Mouse (Mus musculus) left cerebral cortex, adult 18-20 months (tissue): ENCODE data around the gene Jagn1. TPM values are rescaled to one million over a fixed set of nuclear protein-coding genes. Genes with fewer than 3 reads are reported as not detected.

Experiments
- DNase-seq, 2 experiments: peaks; one replicate each; pipeline ENCODE4 v3.0.0; 2021 to 2022; ENCODE audit warnings: low spot score in 2 of 2, mixed read lengths in 1 of 2
- long read RNA-seq, 2 experiments: library from polyadenylated mRNA; stranded (forward); transcript quantifications; one replicate each; pipeline ENCODE4 v2.0.0; 2021
- total RNA-seq, 2 experiments: library from RNA; stranded (reverse); gene quantifications; 2 replicates each; pipeline ENCODE4 v1.2.3; 2021

Gene Jagn1
- total RNA-seq: 10 to 100 TPM; 41.9 to 42.6 TPM
- long read RNA-seq, experiment 1, transcript Jagn1-201 (2 exons, 1,201 nt): major isoform, 63 of 67 reads
- long read RNA-seq, experiment 1, partial matches to known transcripts: 2 of 67 reads
- long read RNA-seq, experiment 1, other reads (novel, unspliced or antisense): 0 of 67 reads
- long read RNA-seq, experiment 2, transcript Jagn1-201 (2 exons, 1,201 nt): major isoform, 39 of 44 reads
- long read RNA-seq, experiment 2, partial matches to known transcripts: 2 of 44 reads
- long read RNA-seq, experiment 2, other reads (novel, unspliced or antisense): 2 of 44 reads

DNA sequence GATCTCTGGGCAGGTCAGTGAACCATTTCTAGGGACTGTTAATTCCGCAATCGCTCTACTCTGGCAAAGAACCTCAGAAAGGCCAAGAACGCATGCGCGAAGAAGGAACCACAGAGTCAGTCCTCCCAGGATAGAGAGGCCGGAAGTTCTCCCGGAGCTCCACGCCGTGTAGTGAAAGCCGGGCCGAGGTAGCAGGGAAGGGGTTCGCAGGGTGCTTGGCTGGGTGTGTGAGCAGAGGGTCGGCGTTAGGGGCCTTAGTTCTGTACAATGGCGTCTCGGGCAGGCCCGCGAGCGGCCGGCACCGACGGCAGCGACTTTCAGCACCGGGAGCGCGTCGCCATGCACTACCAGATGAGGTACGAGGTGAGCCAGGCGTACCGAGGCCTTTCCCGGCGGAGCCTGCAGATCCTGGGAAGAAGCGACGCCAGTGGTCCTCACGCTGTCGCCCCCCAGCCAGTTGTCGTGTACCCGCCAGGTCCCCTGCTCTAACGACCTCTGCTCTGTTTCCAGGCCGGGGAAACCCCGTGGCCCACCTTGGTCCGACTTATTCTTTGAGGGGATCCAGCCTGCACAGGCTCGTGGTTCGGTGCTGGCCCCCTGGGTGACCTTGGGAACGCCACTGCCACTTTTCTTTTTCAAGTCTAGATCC, at the start of gene Jagn1:
TSS of gene Jagn1 (plus strand) at position 128 of the 649 bp plus-strand sequence.
- peak; percentile 91 to 92 for DNase-seq

DNA sequence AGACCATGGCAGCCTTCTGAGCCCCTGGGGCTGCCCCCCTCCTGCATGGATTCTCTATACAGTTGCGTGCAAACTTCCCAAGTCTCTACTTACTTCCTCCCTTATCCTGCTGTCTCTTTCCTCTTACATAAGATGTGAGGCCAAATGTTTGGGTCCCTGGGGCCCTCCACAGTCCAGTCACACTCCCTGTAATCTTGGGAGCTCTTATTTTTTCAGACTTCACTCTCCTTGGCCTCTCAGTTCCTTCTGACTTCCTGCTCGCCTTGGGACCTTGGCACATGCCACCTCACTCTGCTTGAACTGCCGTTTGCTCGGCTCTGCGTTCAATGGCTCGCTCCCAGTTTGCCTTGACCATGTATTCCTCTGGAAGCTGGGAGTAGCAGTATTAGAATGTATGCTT, 48.4 kb upstream of the Jagn1 start:
- no peak for DNase-seq

DNA sequence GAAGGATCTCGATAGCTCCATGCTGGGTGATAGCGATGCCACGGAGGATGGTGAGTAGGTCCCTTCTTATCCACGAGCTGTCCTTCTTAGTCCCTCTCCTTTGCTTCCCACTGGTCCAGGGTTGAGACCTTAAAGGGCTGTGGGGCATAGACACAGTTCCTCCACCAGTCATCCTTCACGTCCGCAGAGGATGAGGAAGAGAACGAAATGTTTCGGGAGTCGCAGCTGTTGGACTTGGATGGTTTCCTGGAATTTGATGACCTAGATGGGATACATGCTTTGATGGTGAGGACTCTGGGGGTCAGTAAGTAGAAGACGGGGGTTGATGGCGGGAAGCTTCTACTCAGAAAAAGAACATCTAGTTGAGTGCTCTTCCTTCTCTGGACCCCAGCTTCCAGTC, 47.6 kb upstream of the Jagn1 start:
- no peak for DNase-seq

GRCm38 (mm10) chr6:113395501-113395900, 46.9 kb upstream of the Jagn1 start:
- DNase-seq: no peak

GRCm38 (mm10) chr6:113396270-113397030, 45.9 kb upstream of the Jagn1 start:
- no peak for DNase-seq

DNA sequence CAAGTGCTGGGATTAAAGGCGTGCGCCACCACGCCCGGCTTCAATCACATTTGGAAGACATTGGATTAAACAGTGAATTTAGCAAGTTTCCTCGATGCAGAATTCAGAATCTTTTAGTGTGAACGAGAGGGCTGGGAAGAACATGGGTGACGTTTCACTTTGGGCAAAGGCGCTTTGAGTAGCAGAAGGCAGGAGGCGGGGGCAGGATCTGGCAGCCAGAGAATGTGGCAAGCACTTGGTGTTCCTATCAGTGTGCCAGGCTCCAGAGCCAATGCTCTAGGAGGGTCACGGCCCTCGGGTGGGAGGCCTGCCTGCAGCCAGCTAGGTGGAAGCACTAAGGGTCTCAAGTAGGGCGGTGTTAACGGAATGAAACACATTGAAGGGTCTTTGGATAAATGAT, 40.3 kb upstream of the Jagn1 start:
- DNase-seq: peak in 1 of 2 experiments; percentile 47

DNA sequence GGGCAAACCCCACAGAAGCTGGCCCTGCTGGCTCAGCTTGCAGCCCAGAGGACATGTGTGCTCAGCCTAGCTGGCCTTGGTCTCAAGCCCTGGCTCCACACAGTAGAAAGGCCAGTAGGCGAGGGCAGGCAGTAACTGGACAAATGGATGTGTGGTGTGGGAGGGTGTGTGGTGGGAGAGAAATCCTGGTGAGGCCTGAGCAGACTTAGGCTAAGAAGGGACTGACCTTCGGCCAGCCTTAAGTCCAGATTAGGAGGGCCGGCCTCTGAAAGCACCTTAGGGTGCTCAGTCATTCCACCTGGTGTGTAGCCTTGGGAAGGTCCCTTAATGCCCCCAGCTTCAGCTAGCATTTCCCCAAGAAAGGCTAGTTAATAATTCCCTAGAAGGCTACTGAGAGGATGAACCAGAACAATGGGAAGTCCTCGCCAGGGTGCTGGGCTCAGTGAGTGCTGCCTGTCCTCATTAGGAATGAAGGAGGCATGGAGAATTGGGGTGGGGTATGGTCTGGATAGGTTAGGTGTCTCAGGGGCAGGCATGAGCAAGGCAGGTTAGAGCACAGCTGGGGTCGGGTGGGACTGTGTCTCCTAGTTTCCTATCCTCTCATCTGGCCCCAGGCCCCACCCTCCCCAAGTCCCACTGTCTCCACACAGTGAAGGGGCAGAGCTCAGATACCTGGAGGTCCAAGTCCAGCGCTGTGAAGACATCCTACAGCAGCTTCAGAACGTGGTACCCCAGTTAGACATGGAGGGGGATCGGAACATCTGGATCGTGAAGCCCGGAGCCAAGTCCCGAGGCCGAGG, 37.5 kb upstream of the Jagn1 start:
- peak in 1 of 2 experiments; percentile 28 for DNase-seq

DNA sequence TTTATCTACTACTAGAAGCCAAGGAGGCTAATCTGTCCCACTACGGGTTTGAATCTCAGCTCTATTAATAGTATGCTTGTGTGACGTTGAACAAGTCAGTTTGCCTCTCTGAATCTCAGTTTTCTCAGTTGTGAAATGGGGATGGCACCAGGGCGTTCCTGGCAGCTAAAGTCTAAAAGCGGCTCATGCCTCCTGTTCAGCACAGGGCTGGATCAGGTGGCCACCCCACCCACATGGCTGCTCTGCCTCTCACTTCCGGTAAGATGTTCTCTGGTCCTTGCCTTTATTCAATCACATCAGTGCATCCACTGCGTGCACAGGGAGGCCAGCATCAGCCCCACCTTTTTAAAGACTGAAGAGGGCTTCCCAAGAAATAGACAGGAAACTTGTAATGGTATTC, 36.9 kb upstream of the Jagn1 start:
- peak; percentile 59 to 75 for DNase-seq

- no peak for DNase-seq
These were observed 35.7 kb upstream of the Jagn1 start for GRCm38 (mm10) chr6:113406683-113407082.

GRCm38 (mm10) chr6:113410001-113410400, 32.4 kb upstream of the Jagn1 start:
- DNase-seq: no peak

GRCm38 (mm10) chr6:113416416-113416815, 26.0 kb upstream of the Jagn1 start:
- no peak for DNase-seq

- DNase-seq: no peak
These were observed 23.7 kb upstream of the Jagn1 start for GRCm38 (mm10) chr6:113418441-113419198.

DNA sequence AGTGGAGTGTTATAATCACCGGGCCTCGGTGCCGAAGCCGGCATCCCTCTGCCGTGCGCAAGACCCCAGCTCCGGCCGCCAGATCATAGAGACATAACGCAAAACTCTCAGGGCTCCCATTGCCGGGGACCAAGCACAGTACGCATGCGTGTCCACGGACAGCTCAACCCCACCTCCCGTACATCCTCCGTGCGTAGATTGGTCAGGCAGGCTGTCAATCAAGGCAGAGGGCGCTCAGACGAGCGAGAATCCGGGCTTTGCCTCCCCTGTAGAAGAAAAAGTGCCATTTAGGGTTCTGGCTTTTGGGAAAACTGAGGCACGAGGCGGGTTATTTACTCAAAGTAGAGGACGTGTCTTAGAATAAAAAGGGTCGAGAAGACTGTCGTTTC, 23.2 kb upstream of the Jagn1 start, which contains the start of gene Rpusd3:
TSS of gene Rpusd3 (minus strand) at position 142 of the 389 bp plus-strand sequence.
- DNase-seq: peak; percentile 98 to 100

GRCm38 (mm10) chr6:113423000-113423399, 19.4 kb upstream of the Jagn1 start:
- no peak for DNase-seq

- DNase-seq: no peak
These were observed 18.2 kb upstream of the Jagn1 start for GRCm38 (mm10) chr6:113424187-113424586.

GRCm38 (mm10) chr6:113426696-113427095, 15.7 kb upstream of the Jagn1 start:
- no peak for DNase-seq

- no peak for DNase-seq
These were observed 15.0 kb upstream of the Jagn1 start for GRCm38 (mm10) chr6:113427397-113427796.

DNA sequence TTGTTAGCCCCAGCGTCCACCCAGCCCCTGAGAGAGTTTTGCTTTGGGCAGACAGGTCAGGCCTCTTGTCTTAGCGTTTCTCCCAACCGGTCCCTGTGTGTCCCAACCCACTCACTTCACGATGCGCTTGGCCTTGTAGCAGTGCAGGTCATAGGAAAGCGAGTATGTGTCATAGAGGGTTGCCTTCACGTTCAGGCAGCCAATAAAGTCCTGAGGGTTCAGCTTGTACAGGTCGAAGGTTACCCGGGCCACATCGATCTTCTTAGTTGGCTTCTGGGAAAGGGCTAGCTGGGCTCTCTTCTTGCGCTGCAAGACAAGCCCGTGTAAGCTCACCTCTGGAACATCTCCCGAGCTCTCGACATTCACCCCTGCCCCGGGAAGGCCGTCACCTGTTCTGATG, 14.4 kb upstream of the Jagn1 start:
- no peak for DNase-seq

DNA sequence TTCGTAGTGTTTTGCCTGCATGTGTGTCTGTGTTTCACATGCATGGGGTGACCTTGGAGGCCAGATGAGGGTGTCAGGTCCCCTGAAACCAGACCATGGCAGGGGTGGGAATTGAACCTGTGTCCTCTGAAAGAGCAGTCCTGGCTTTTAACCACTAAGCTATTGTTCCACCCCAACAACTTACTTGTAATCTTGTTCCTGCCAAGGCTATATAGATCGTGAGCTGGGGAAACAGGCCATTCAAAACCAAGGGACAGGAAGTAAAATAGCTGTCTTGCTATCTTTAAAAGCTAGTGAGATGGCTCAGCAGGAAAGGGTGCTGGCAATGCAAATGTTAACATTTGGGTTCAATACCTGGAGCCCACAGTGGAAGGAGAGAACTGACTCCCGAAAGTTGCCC, 12.4 kb upstream of the Jagn1 start:
- DNase-seq: no peak

- DNase-seq: no peak
These were observed 11.5 kb upstream of the Jagn1 start for GRCm38 (mm10) chr6:113430846-113431245.
